Mouse (Mus musculus): Measurements from ENCODE around the gene Mei1.

The Mei1 gene

DNA sequence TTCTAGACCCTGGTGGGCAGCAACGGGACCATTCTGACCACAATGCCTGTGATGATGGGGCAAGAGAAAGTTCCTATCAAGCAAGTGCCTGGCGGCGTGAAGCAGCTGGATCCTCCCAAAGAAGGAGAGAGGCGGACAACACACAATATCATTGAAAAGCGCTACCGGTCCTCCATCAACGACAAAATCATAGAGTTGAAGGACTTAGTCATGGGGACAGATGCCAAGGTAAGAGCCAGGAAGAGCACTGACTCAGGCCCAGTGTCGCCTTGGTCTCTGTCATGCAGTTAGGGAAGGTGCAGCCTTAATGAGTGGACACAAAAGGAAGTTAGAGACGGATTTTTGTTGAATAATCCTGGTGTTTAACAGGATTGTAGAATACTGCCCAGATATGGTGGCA lies 105.3 kb downstream of the Mei1 start:
- no peak for DNase-seq (ENCODE audit: low spot score)
